Mouse (Mus musculus) neural tube, embryonic 11.5 days (tissue): Measurements from ENCODE around the gene Suv39h2. TPM values are rescaled to one million over a fixed set of nuclear protein-coding genes. Genes with fewer than 3 reads are reported as not detected.

Source experiments
- ATAC-seq: fragments of 200-750 bp; cut with Nextera tagmentation; 2 replicates; pipeline ENCODE4 v1.8.0; 2017; ENCODE audit warnings: moderate number of reproducible peaks, mild to moderate bottlenecking, moderate TSS enrichment, moderate library complexity; ENCODE audit not compliant: insufficient read depth, low FRiP score, low TSS enrichment
- DNase-seq: peaks from one replicate; pipeline ENCODE4 v3.0.0-alpha.2; 2015; ENCODE audit warnings: low spot score
- H3K27ac ChIP-seq: fragments of 300-500 bp; sonication (generic); 2 replicates; pipeline ENCODE4 v1.5.1; 2014; ENCODE audit warnings: low read depth, mild to moderate bottlenecking, low read length
- H3K27me3 ChIP-seq: fragments of 300-500 bp; sonication (generic); 2 replicates; pipeline ENCODE4 v1.6.1; 2014; ENCODE audit warnings: mild to moderate bottlenecking, low read length, mixed read lengths; ENCODE audit not compliant: control insufficient read depth, insufficient read depth
- H3K36me3 ChIP-seq: fragments of 300-500 bp; sonication (generic); 2 replicates; pipeline ENCODE4 v1.6.1; 2014; ENCODE audit warnings: mild to moderate bottlenecking, low read length, moderate library complexity, mixed read lengths; ENCODE audit not compliant: control insufficient read depth, insufficient read depth
- H3K4me1 ChIP-seq: fragments of 300-500 bp; sonication (generic); 2 replicates; pipeline ENCODE4 v1.6.1; 2014; ENCODE audit warnings: low read length, mixed read lengths; ENCODE audit not compliant: control insufficient read depth, insufficient read depth
- H3K4me2 ChIP-seq: fragments of 300-500 bp; sonication (generic); 2 replicates; pipeline ENCODE4 v1.6.1; 2014; ENCODE audit warnings: low read depth, mild to moderate bottlenecking, moderate library complexity
- H3K4me3 ChIP-seq: fragments of 300-500 bp; sonication (generic); 2 replicates; pipeline ENCODE4 v1.5.1; 2014; ENCODE audit warnings: low read depth, low read length
- H3K9ac ChIP-seq: fragments of 300-500 bp; sonication (generic); 2 replicates; pipeline ENCODE4 v1.6.1; 2014; ENCODE audit warnings: mild to moderate bottlenecking, low read length
- H3K9me3 ChIP-seq: fragments of 300-500 bp; sonication (generic); 2 replicates; pipeline ENCODE4 v1.6.1; 2016; ENCODE audit warnings: low read length; ENCODE audit not compliant: control insufficient read depth
- WGBS: fragments of 180-500 bp; shearing (Covaris S2); extraction: QIAGEN DNeasy Blood & Tissue Kit; methylation state at CpG from one replicate; pipeline ENCODE4 v1.1.7; 2014; 5-methylcytosine and 5-hydroxymethylcytosine counted together
- polyA plus RNA-seq: library from polyadenylated mRNA; unstranded; fragments of >200 nt; fragmentation: Nextera tagmentation; extraction: Ambion mirVana; gene quantifications from 2 replicates; pipeline ENCODE4 v1.2.1, GENCODE M21; 2014

The Suv39h2 gene
- polyA plus RNA-seq, 1 experiment from 2014 or later, result 40.7 TPM

GRCm38 (mm10) chr2:3437956-3438355, 36.9 kb downstream of the Suv39h2 start:
- Histone ChIP-seq H3K4me3 (no peak overlapping the region), H3K9ac (no peak overlapping the region), H3K9me3 (no peaks in the 10 kb centered on the region), H3K27ac (no peak overlapping the region), H3K4me1 (no peaks in the 10 kb centered on the region), H3K36me3 (no peaks in the 10 kb centered on the region), H3K4me2 (no peak overlapping the region), H3K27me3 (no peaks in the 10 kb centered on the region)
- WGBS, result 44% methylated on average over 7 of the region's 7 CpGs
- ATAC-seq (no peak), DNase-seq (no peak)

- H3K4me2 ChIP-seq, result no peak overlapping the region
- no peaks in the 10 kb centered on the region for H3K36me3 ChIP-seq
- WGBS, result 83% methylated on average over 6 of the region's 6 CpGs
- no peak for DNase-seq
- H3K27ac ChIP-seq, result no peak overlapping the region
- ATAC-seq, result no peak
- H3K9ac ChIP-seq, result no peak overlapping the region
- H3K4me3 ChIP-seq, result no peak overlapping the region
- H3K27me3 ChIP-seq, result no peaks in the 10 kb centered on the region
- no peaks in the 10 kb centered on the region for H3K4me1 ChIP-seq
- no peaks in the 10 kb centered on the region for H3K9me3 ChIP-seq
Observed at GRCm38 (mm10) chr2:3435369-3436061, 39.3 kb downstream of the Suv39h2 start.

GRCm38 (mm10) chr2:3430956-3431355, 43.9 kb downstream of the Suv39h2 start:
- H3K4me1 ChIP-seq, result no peaks in the 10 kb centered on the region
- DNase-seq, result no peak
- H3K9me3 ChIP-seq, result no peaks in the 10 kb centered on the region
- H3K4me3 ChIP-seq, result no peak overlapping the region
- WGBS, result 85% methylated on average over 9 of the region's 9 CpGs
- H3K27ac ChIP-seq, result no peak overlapping the region
- H3K27me3 ChIP-seq, result no peaks in the 10 kb centered on the region
- no peak overlapping the region for H3K4me2 ChIP-seq
- no peak overlapping the region for H3K9ac ChIP-seq
- H3K36me3 ChIP-seq, result no peaks in the 10 kb centered on the region
- ATAC-seq, result no peak

GRCm38 (mm10) chr2:3424579-3424910, 50.3 kb downstream of the Suv39h2 start:
- peak overlapping the region; percentile 47 for H3K9ac ChIP-seq
- no peaks in the 10 kb centered on the region for H3K9me3 ChIP-seq
- DNase-seq (no peak), ATAC-seq (no peak)
- H3K27me3 ChIP-seq, result no peaks in the 10 kb centered on the region
- peak overlapping the region; percentile 52 for H3K4me3 ChIP-seq
- no peaks in the 10 kb centered on the region for H3K36me3 ChIP-seq
- H3K27ac ChIP-seq, result no peak overlapping the region
- peak overlapping the region; percentile 79 for H3K4me2 ChIP-seq
- H3K4me1 ChIP-seq, result peaks cover 3% of the 10 kb centered on the region; the same call in 1 of the 2 replicates
- 17% methylated on average over 10 of the region's 10 CpGs for WGBS

- Histone ChIP-seq H3K9me3 (no peaks in the 10 kb centered on the region), H3K4me2 (peak within 1 kb of the TSS; percentile 79), H3K9ac (peak within 1 kb of the TSS; percentile 47), H3K27me3 (no peaks in the 10 kb centered on the region), H3K4me3 (peak within 1 kb of the TSS; percentile 52), H3K27ac (no peak within 1 kb of the TSS), H3K36me3 (no peaks in the 10 kb centered on the region), H3K4me1 (peaks cover 3% of the 10 kb centered on the region; the same call in 1 of the 2 replicates)
- ATAC-seq (peak; percentile 97), DNase-seq (peak; percentile 92)
- under 1% methylated on average over 29 of the region's 29 CpGs for WGBS
Observed at GRCm38 (mm10) chr2:3423841-3424578, 50.8 kb downstream of the Suv39h2 start, which contains the start of gene Dclre1c. Gene Dclre1c, plus strand, starts transcription at chr2:3424131.

- Histone ChIP-seq H3K27ac (no peak within 1 kb of the TSS), H3K4me2 (0 out of 2 replicates have a peak within 1 kb of the TSS, but pooled peaks have one; percentile 79), H3K36me3 (no peaks in the 10 kb centered on the region), H3K4me3 (no peak within 1 kb of the TSS), H3K27me3 (no peaks in the 10 kb centered on the region), H3K4me1 (peaks cover 3% of the 10 kb centered on the region; the same call in 1 of the 2 replicates), H3K9me3 (no peaks in the 10 kb centered on the region), H3K9ac (no peak within 1 kb of the TSS)
- no peak for ATAC-seq
- 73% methylated on average over 3 of the region's 3 CpGs for WGBS
- no peak for DNase-seq
Observed at GRCm38 (mm10) chr2:3422548-3422947, 52.3 kb downstream of the Suv39h2 start, which contains the start of gene Meig1. Gene Meig1, minus strand, starts transcription at chr2:3422648.

GRCm38 (mm10) chr2:3420157-3420556, 54.7 kb downstream of the Suv39h2 start:
- no peaks in the 10 kb centered on the region for H3K27me3 ChIP-seq
- no peaks in the 10 kb centered on the region for H3K36me3 ChIP-seq
- H3K27ac ChIP-seq, result no peak overlapping the region
- H3K9ac ChIP-seq, result no peak overlapping the region
- 53% methylated on average over 4 of the region's 4 CpGs for WGBS
- DNase-seq, result peak; percentile 21
- no peak overlapping the region for H3K4me3 ChIP-seq
- H3K4me2 ChIP-seq, result no peak overlapping the region
- peak; percentile 11; the same call in 1 of the 2 replicates for ATAC-seq
- H3K9me3 ChIP-seq, result no peaks in the 10 kb centered on the region
- H3K4me1 ChIP-seq, result peaks cover 3% of the 10 kb centered on the region; the same call in 1 of the 2 replicates

GRCm38 (mm10) chr2:3418883-3419431, 55.9 kb downstream of the Suv39h2 start:
- WGBS, result under 1% methylated on average over 38 of the region's 38 CpGs
- ATAC-seq (peak; percentile 91), DNase-seq (peak; percentile 97)
- Histone ChIP-seq H3K36me3 (no peaks in the 10 kb centered on the region), H3K27me3 (no peaks in the 10 kb centered on the region), H3K4me2 (peak overlapping the region; percentile 65), H3K27ac (no peak overlapping the region), H3K9me3 (no peaks in the 10 kb centered on the region), H3K4me1 (peaks cover 3% of the 10 kb centered on the region; the same call in 1 of the 2 replicates), H3K9ac (no peak overlapping the region), H3K4me3 (peak overlapping the region; percentile 43)
